Mouse (Mus musculus) lung, adult 2 months (tissue): ENCODE results near the gene Ankrd44.

Experiments used
- CTCF ChIP-seq: fragments of 200-500 bp; IDR thresholded peaks from 2 replicates; pipeline ENCODE4 v1.5.1; 2011; ENCODE audit warnings: mild to moderate bottlenecking, low read length, control low read depth; ENCODE audit not compliant: insufficient read depth
- POLR2A ChIP-seq: fragments of 200-500 bp; IDR thresholded peaks from 2 replicates; pipeline ENCODE4 v1.6.1; 2011; ENCODE audit warnings: low read depth, mild to moderate bottlenecking, control low read depth, low read length, borderline replicate concordance; ENCODE audit errors: extremely low read depth

DNA sequence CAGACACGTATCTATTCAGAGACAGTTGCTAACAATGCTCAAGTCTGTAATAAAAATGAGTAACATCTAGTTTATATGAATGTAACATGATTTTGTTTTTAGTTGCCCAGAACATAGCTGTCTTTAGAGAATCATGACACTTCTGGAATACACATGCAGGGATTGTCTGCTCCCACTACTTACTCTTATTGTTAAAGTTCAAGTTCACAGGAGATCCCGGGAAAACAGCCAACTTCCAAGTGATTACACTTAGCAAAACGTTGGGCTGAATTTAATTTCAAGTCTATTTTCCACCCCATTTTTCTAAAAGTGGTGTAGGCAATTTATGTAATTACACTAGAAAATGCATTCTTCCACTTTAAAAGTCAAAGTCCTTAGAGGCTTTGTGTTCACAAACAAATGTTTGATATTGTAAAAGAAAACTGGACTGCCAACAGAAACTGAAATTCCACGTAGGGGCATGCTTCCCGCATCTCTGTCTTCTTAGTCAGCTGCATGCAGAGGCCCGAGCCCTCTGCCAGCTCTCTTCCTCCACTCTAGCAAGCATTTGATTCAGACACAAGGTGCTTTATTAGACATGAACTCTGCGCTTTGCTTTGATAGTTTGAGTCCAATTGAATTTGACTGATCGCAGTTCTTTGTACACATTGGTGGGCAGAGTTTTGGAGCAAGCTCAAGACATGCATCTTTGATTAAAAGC, 211.0 kb downstream of the Ankrd44 start:
- TF ChIP-seq CTCF (no peak), POLR2A (no peak)
